Mouse (Mus musculus): ENCODE results near the gene Tmem116.

DNA sequence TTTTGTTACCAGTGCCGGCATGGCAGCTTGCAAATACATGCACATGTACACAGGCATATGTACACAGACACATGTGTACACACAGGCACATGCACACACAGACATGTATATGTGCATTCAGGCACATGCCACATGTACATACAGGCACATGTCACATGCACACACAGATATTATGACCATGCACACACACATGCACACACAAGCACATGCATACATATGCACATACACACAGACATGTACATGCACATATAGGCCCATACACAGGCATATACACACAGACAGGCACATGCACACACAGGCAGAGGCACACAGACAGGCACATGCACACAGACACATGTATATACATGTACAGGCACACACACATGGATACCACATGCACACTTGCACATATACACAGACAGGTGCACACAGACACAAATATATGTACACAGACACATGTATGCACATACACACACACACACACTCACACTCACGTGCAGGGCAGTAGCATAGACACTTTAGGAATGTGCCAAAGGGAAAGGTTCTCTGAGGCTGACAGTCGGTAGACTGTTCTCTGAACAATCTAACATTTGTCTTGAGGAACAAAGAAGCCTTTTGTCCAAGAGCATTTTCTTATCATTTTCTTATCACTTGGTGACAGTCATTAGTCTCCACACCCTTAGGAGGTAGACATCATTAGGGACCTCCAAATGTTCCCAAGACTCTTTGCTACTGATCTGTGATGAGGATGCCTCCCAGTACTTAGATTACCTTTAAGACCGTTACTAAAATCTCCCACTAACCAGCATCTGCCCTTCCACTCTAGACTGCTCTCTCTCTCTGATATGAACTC is 9.9 kb downstream of the Tmem116 start:
- no peak for TF ChIP-seq ZNF384 (IDR thresholded peaks at IDR 0.05; ENCODE audit: low read depth, low read length)
- TF ChIP-seq MAFK (IDR thresholded peaks at IDR 0.05; ENCODE audit: insufficient read depth, low read depth, low read length) = no peak
- TF ChIP-seq ZC3H11A (IDR thresholded peaks at IDR 0.05; ENCODE audit: borderline replicate concordance, low read depth, low read length) = no peak

All from ES-E14 (cell line).